Mouse (Mus musculus): ENCODE measurements at regions not wholly inside any gene's neighbourhood (a gene's known extent, or its start where the extent isn't known, plus 50 kb on each side); places are given as distances from the start of the nearest gene placed in this dataset.

- DNase-seq (ENCODE audit: inconsistent ontology term): no peak
Observed at GRCm38 (mm10) chr4:55823583-55823982, 291.3 kb upstream of the Klf4 start.

- DNase-seq (ENCODE audit: inconsistent ontology term): no peak
Observed at GRCm38 (mm10) chr4:55817035-55817818, 285.0 kb upstream of the Klf4 start.

GRCm38 (mm10) chr4:55815832-55816231, 283.6 kb upstream of the Klf4 start:
- DNase-seq (ENCODE audit: inconsistent ontology term): no peak

- DNase-seq (ENCODE audit: inconsistent ontology term): no peak
Observed at GRCm38 (mm10) chr4:55812846-55813245, 280.6 kb upstream of the Klf4 start.

GRCm38 (mm10) chr4:55811656-55812055, 279.4 kb upstream of the Klf4 start:
- no peak for DNase-seq (ENCODE audit: inconsistent ontology term)

- no peak for DNase-seq (ENCODE audit: inconsistent ontology term)
Observed at GRCm38 (mm10) chr4:55808501-55808900, 276.2 kb upstream of the Klf4 start.

DNA sequence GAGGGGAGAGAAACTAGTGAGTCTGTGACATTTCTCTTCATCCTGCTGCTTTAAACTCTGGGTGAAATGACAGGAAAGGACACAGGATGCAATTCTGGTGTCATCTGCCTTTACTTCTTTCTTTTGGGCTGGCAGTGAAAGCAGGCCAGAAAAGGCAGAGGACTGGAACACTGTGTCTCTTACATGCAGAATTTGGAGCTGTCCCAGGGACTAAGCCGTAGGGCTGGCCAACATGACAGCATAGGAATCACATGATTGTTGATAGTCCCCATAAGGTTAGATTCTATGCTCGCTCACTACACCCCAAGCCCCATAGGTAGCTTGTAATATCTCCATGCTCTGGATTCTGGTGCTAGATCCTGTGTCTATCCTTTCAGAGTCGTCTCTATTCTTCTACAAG, 274.5 kb upstream of the Klf4 start:
- no peak for DNase-seq (ENCODE audit: inconsistent ontology term)

DNA sequence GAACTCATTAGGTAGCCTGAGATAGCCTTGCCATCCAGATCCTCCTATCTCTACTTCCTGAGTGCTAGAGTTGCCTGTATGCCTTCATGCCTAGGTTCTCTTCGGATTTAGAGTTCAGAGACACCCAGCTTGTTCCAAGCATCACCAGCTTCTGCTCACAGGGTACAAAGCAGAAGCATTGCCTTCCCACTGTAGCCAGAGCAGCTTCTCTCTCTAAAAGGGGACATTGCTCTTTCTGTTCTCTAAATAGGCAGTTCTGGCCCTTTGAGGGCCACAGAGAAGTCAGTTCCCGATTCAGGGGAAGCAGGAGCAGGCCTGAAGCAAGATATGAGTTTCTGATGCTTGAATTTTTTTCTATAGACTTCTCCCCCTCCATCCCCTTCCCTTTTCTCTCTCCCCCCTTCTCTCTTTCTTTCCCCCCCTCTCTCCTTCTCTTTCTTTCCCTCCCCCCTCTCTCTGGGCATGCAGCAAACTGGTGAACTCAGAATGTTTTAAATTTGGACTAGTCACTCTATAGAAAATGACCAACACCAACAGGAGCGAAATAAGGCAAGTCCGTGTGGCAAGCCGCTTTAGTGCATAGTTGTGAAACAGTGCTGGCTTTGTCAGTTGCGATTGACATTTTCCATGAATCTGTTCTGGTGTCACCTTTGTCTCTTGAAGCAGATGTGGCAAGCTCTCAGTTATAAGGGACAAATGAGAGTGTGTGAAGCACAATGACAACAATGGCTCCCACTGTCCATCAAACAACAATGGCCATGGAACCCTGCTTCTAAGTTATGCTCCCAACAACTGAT, 273.2 kb upstream of the Klf4 start:
- DNase-seq (ENCODE audit: inconsistent ontology term): no peak

DNA sequence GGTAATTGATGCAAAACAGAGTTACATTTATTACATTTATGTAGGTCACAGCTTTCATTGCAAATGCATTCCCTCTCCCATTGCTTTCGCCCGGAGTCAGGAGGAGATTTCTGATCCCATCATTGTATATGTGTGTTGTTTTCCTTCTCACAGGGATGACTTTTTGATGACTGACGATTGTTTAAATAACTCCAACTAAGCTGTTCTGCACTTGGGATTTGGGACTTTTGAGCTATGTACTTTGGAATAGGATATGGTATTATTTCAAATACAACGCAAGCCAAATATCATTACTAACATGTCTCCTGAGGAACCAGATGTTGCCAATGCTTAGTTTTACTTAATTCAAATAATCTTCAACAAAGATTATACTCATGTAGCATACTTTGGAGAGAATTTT, 269.8 kb upstream of the Klf4 start:
- DNase-seq (ENCODE audit: inconsistent ontology term): no peak

DNA sequence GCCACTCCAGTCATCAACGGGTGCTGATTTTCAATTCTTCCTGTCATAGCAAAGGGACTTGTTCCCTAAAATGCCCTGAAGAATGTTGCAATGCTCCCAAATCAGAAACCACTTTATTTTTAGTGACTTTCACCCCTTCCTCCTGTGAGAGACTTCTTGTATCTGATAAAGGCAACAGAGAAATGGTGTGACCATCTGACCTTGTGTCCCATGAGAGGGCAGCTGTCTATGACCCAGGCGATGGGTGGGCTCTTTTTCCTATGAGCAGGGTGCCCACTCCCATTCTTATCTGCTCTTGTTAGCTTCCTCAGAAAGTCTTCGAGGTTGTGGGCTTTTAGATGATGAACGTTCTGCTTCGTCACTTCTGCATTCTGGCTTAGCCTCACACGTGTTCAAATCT, 265.8 kb upstream of the Klf4 start:
- DNase-seq (ENCODE audit: inconsistent ontology term): no peak

DNA sequence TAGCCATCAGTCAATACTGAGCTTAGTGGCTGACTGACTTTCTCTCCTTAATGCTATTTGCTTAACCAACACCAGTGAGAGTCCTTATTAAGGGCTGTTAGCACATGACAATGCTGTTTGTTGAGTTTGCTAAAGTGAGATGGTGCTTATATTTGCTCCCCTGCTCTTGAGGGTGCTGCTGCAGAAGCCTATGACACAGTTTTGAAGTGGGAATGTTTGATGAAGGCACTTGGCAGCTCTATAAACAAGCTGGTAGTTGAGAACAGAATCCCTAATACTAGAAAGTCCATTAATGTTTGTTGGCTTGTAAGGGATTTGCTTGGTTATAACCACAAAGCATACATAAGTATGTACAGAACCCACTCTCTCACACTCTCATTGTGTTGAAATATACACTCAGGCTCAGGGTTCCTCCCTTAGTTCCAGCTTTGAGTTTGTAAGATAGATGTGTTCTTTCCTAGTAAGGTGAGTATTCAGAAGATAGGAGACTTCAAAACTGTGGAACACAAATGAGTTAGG, 249.1 kb upstream of the Klf4 start:
- DNase-seq (ENCODE audit: inconsistent ontology term): no peak

- DNase-seq (ENCODE audit: inconsistent ontology term): no peak
Observed at GRCm38 (mm10) chr4:55779581-55779980, 247.3 kb upstream of the Klf4 start.

DNA sequence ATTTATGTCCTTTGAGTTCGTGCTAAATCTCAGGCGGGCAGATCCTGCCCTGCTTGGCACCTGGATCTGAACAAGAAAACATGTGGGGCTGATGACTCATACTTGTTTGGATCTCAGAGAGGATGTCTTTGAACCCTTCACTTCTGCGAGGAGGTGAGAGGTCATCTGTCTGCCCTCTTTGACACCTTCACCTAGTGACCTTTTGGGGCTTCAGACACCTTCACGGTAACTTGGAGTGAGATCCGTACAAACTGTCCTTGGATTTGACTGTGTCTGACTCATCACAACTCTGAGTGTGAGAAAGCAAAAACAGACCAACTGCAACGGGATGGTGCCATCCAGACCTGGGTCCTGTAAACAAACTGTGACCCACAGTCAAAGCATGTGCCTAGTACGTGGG, 243.6 kb upstream of the Klf4 start:
- no peak for DNase-seq (ENCODE audit: inconsistent ontology term)

DNA sequence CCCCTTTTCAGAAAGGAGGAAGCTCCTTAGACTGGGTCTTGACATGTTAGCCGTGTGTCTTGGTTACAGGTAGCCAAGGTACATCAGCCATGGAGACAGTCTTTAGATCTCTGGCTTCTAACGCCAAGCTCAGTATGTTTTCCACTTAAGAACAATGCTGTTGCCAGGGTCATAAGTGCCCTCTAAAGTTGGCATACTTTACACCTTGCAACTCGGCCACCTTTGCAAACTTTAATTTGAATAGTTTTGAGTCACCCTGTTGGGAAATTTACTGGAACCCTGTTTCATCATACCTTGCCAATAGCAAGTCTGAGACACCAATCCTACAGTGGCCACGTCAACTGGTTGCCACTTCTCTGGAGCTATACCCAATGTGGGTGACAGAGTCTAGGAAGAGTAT, 242.3 kb upstream of the Klf4 start:
- no peak for DNase-seq (ENCODE audit: inconsistent ontology term)

DNA sequence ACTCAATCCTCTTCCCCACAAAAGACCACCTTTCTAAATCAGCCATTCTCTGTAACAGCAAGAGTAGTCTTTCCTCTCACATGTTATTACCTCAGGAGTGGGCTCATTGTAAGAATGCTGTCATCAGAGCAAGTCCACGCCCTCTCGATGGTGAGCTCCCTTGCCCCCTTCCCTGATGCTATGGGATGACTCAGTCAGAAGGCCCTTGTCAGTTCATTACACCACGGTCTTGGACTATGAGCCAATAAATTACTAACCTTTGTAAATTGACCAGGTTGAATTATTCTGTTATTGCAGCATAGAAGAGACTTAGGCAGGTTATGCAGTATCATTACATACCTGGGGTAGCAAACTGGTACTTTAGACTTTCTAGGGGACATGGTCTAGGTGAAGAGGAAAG, 237.4 kb upstream of the Klf4 start:
- DNase-seq (ENCODE audit: inconsistent ontology term): no peak

- peak; percentile 6 for DNase-seq (ENCODE audit: inconsistent ontology term)
Observed at GRCm38 (mm10) chr4:55768325-55768724, 236.1 kb upstream of the Klf4 start.

DNA sequence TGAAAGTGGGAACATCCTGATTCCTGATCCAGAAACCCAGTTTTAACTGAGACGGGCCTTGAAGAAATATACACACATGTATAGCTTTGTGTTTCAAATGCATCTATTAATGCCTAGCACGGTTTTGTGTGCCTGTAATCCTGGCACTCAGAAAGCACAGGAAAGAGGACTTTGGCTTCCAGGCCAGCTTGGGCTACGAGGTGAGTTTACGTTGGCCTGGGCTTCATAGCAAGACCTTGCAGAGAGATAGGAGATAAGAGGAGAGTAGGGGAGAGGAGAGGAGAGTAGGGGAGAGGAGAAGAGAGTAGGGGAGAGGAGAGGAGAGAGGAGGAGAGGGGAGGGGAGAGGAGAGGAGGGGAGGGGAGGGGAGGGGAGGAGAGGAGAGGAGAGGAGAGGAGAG, 234.9 kb upstream of the Klf4 start:
- no peak for DNase-seq (ENCODE audit: inconsistent ontology term)

GRCm38 (mm10) chr4:55765780-55766179, 233.5 kb upstream of the Klf4 start:
- no peak for DNase-seq (ENCODE audit: inconsistent ontology term)

DNA sequence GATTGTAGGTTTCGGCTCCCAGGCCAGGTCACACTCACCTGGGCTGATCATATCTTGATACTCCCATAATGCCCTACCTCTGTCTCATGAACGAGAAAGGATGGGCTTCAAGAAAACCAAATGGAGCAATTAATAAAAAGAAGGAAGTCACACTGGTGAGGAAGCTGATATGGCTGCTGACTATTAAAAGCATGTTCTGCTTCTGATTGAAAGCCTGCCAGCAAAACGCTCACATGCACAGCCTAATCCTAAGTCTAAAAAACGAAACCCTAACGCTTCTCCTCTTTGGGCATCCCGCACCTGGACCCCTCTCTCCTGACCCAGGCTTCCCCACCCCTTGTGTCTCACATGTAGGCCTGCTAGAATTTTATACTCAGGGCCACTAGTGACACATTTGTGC, 230.8 kb upstream of the Klf4 start:
- no peak for DNase-seq (ENCODE audit: inconsistent ontology term)

DNA sequence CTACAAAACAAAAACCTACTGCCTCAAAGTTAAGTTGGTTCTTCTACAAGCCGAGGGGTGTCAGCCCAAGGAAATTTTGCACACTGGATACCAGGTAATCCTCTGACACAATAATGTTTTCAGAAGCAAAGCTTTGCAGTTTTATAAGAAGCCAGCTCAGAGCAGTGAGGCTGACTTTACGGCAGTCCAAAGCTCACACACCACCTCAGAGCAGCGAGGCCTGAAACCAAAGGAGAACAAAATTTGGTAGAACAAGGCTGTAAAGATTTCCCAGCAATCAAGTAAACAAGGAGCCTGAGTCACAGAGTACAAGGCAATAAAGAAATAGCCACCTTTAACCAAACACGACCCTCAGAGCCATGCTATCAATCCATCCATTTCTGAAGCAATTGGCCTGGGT, 230.1 kb upstream of the Klf4 start:
- DNase-seq (ENCODE audit: inconsistent ontology term): no peak

DNA sequence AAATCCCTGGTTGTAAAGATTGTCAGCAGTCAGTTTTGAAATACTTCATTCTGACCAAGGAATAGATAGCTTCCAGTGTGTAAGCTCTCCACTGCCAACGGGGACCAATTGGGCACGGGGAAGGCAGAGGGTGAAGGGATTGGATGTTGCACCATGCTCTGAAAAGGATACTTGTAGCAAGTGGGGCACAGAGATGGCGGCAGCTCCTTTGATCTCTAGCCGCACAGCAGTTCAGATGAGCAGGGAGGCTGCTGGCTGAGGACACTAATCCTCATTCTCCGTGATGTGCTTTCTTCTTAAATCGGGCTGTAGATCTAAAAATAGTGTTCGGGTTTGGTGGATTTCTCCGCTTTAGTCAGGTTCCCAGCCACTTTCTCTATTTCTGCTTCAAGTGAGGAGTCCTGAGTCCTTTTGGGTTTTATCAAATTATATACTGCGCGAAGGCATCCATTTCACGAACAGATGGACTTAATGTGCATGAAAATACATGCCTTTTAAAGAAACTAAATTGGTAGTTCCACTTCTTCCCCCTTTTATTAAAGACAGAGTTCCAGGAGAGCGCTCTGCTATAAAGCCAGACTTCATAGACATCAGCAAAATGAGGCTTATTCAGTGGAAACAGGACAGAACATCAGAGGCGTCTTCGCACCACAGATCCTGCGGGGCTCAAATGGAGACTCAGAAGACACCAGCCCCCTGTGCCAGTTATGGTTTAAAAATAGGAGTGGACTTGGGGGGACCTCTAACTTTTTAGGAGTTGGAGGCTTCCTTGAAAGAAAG, 225.1 kb upstream of the Klf4 start:
- DNase-seq (ENCODE audit: inconsistent ontology term): no peak

DNA sequence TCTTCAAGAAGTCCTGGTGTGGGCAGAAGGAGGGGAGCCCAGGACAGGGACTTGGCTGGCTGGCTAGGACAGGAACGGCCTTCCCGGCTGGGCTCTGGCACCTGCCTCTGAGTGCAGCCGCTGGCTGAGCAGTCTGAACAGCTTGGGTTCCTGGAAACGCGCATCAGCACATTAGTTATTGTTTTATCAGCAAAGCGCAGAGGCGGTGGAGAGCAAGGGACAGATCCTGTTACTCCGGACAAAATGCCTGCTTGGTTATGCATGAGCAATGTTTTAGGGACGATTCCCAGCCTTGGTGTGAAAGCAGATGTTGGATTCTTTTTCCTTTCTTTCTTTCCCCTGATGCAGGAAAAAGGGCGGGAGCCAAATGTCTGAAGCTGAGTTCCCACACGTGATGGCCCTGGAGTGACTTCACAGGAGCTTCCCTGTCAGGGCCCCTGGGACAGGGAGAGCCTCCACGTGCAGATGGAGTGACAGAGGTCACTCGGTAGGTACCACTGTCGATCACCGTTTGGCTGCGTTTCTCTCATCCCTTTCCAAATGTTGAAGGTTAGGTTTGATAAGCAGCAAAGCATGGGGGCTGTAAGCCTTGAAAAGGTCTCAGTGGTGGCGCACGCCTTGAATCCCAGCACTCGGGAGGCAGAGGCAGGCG, 217.8 kb upstream of the Klf4 start:
- no peak for DNase-seq (ENCODE audit: inconsistent ontology term)
